Mouse (Mus musculus) thymus, adult 2 months (tissue): ENCODE results near the gene Setd2. TPM values are rescaled to one million over a fixed set of nuclear protein-coding genes. Genes with fewer than 3 reads are reported as not detected.

Experiments used
- DNase-seq: peaks from one replicate; pipeline ENCODE4 v3.0.0; 2021
- H3K27ac ChIP-seq: fragments of 200-500 bp; 2 replicates; pipeline ENCODE4 v1.5.1; 2012; ENCODE audit warnings: low read length, control low read depth; ENCODE audit not compliant: control insufficient read depth, insufficient read depth
- H3K27me3 ChIP-seq: fragments of 200-500 bp; 2 replicates; pipeline ENCODE4 v1.6.1; 2012; ENCODE audit warnings: mild to moderate bottlenecking, low read length, moderate library complexity, mixed read lengths; ENCODE audit not compliant: control insufficient read depth, insufficient read depth
- H3K36me3 ChIP-seq: fragments of 200-500 bp; 2 replicates; pipeline ENCODE4 v1.6.1; 2012; ENCODE audit warnings: mild to moderate bottlenecking, low read length, moderate library complexity; ENCODE audit not compliant: control insufficient read depth, insufficient read depth
- H3K4me1 ChIP-seq: fragments of 200-500 bp; replicated peaks from 2 replicates; pipeline ENCODE4 v1.6.1; 2012; ENCODE audit warnings: low read length; ENCODE audit not compliant: control insufficient read depth, insufficient read depth
- H3K4me3 ChIP-seq: fragments of 200-500 bp; 2 replicates; pipeline ENCODE4 v1.5.1; 2012; ENCODE audit warnings: mild to moderate bottlenecking, low read length, control low read depth, moderate library complexity; ENCODE audit not compliant: control insufficient read depth, insufficient read depth
- CTCF ChIP-seq: fragments of 200-500 bp; IDR thresholded peaks from 2 replicates; pipeline ENCODE4 v1.5.1; 2012; ENCODE audit warnings: mild to moderate bottlenecking, control low read depth, low read length, moderate library complexity, borderline replicate concordance; ENCODE audit not compliant: control insufficient read depth, poor library complexity, insufficient read depth; ENCODE audit errors: extremely low read depth
- POLR2A ChIP-seq: fragments of 200-500 bp; IDR thresholded peaks from 2 replicates; pipeline ENCODE4 v1.6.1; 2012; ENCODE audit warnings: mild to moderate bottlenecking, low read length, control low read depth, moderate library complexity; ENCODE audit not compliant: control insufficient read depth, poor library complexity, insufficient read depth; ENCODE audit errors: extremely low read depth
- WGBS: fragments of 180-500 bp; shearing (Covaris S2); methylation state at CpG from one replicate; pipeline ENCODE4 v1.1.7; 2018; 5-methylcytosine and 5-hydroxymethylcytosine counted together
- polyA plus RNA-seq: library from polyadenylated mRNA; depleted of rRNA; stranded (reverse); fragments of >200 nt; gene quantifications from 2 replicates; pipeline ENCODE4 v1.2.3, GENCODE M21; 2012

Setd2 gene
- polyA plus RNA-seq, 1 experiment = 85.6 TPM

DNA sequence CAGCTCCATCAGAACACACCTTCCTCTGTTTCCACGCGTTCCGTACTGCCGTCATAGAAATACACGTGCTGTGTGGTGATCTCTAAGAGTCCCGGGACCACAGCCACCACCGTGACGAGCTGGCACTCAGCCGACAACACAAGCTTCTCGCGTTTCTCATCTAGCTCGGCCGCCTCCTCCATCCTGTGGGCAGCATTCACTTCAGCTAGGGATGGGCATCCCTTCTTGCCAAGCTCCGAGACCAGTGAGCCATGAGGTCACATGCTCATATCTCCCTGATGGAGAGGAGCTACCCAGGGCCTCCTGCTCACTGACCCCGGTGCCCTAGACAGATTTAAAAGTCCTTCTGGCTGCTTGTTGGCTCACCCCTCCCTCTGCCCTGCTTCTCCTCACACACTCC lies 97.8 kb downstream of the Setd2 start:
- Histone ChIP-seq H3K27ac (no peak overlapping the region), H3K27me3 (no peaks in the 10 kb centered on the region), H3K4me3 (no peak overlapping the region), H3K4me1 (no peaks in the 10 kb centered on the region; the same call in 1 of the 2 replicates), H3K36me3 (peaks cover 91% of the 10 kb centered on the region)
- no peak for DNase-seq
- WGBS = 98% methylated on average over 15 of the region's 15 CpGs
- TF ChIP-seq CTCF (no peak), POLR2A (no peak)

DNA sequence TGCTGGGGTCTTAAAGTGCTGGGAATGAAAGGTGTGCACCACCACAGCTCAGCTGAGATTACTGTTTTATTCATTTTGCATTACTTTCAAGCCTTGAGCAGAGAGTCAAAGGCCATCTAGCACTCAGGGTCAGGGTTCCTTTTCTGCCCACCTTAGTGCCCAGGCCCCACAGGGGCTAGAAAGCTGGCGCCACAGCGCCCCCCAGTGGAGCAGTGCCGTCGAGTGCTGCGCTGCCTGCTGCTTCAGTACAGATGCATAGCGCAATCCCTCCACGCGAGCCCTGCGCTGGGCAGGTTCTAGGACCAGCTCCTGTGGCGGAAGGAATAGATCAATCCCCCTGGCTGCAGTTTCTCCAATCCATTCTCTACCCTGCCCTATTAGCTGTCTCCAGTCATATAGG lies 98.8 kb downstream of the Setd2 start:
- TF ChIP-seq POLR2A (no peak), CTCF (peak; percentile 71; the same call in 1 of the 2 replicates)
- Histone ChIP-seq H3K27ac (no peak overlapping the region), H3K4me3 (no peak overlapping the region), H3K4me1 (no peaks in the 10 kb centered on the region; the same call in 1 of the 2 replicates), H3K27me3 (no peaks in the 10 kb centered on the region), H3K36me3 (peaks cover 89% of the 10 kb centered on the region)
- WGBS = 75% methylated on average over 10 of the region's 10 CpGs
- DNase-seq = peak; percentile 54

DNA sequence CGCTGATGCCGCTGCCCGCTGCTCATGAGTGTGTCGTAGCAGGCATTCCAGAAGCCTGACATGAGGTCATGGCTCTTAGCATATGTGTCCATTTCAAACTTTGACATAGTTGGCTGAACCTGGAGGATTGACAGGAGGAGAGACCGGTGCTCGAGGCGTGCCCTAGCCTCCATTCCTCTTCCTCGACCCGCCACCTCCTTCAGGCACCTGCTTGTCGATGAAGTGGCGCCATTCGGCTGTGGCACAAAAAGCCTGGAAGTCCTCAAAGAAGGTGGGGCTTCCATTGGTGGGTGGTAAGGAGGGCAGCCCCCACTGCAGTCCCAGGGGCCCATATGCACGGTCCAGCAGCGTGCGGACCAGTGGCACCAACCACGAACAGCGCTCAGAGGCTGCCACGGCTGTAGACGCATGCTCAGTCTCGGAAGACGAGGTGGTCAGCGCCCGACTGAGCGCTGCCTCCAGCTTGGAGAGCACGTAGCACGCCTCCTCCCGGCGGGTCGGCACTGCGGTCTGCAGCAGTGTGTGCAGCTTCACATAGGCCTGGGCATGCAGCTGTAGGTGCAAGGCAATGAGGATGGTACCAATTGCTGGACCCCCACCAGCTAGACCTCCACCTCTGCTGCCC lies 99.4 kb downstream of the Setd2 start:
- DNase-seq = no peak
- Histone ChIP-seq H3K27ac (no peak overlapping the region), H3K36me3 (peaks cover 90% of the 10 kb centered on the region), H3K4me1 (no peaks in the 10 kb centered on the region; the same call in 1 of the 2 replicates), H3K27me3 (no peaks in the 10 kb centered on the region), H3K4me3 (no peak overlapping the region)
- WGBS = 94% methylated on average over 30 of the region's 30 CpGs
- TF ChIP-seq CTCF = no peak
- no peak for TF ChIP-seq POLR2A

DNA sequence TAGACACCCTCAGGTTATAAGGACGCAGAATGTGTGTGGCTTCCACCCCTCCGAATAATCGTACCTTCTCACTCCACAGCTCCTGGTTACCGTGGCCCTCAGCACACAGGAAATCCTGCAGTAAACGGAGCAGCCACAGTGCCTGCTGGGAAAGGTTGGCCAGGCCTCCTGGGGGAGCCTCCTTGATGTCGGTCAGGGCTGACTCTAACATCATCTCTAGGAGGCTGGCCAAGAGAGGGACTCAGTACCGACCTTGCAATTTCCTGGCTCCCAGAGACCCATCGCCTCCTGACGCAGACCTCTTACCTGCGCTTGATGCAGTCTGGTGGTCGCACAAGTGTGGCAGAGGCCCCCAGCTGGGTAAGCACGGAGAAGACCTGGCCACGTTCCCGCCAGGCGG lies 100.3 kb downstream of the Setd2 start:
- 98% methylated on average over 15 of the region's 15 CpGs for WGBS
- H3K4me1 ChIP-seq = no peaks in the 10 kb centered on the region; the same call in 1 of the 2 replicates
- no peaks in the 10 kb centered on the region for H3K27me3 ChIP-seq
- TF ChIP-seq POLR2A (no peak), CTCF (no peak)
- DNase-seq = no peak
- peaks cover 86% of the 10 kb centered on the region for H3K36me3 ChIP-seq
- no peak overlapping the region for H3K4me3 ChIP-seq
- no peak overlapping the region for H3K27ac ChIP-seq

DNA sequence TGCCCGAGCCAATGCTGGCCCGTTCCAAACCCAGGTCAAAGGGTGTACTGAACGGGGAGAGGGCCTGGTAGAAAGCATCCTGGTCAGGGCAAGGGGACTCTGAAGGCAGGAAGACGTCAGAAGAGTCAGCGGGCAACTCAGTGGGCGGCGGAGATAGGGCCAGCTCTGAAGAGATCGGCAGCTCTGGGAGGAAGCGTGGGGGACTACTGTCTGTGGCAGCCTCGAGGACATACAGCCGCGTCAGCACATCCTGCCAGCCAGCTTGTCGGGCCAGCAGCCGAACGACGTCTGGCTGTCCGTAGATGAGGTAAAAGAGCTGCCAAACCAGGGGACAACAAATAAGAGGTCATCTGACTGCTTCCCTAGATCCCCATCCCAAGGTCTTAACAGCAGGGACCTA lies 101.5 kb downstream of the Setd2 start:
- no peaks in the 10 kb centered on the region for H3K27me3 ChIP-seq
- no peak for DNase-seq
- no peaks in the 10 kb centered on the region; the same call in 1 of the 2 replicates for H3K4me1 ChIP-seq
- no peak for TF ChIP-seq POLR2A
- TF ChIP-seq CTCF = no peak
- H3K27ac ChIP-seq = no peak overlapping the region
- peaks cover 84% of the 10 kb centered on the region for H3K36me3 ChIP-seq
- 98% methylated on average over 17 of the region's 17 CpGs for WGBS
- no peak overlapping the region for H3K4me3 ChIP-seq

DNA sequence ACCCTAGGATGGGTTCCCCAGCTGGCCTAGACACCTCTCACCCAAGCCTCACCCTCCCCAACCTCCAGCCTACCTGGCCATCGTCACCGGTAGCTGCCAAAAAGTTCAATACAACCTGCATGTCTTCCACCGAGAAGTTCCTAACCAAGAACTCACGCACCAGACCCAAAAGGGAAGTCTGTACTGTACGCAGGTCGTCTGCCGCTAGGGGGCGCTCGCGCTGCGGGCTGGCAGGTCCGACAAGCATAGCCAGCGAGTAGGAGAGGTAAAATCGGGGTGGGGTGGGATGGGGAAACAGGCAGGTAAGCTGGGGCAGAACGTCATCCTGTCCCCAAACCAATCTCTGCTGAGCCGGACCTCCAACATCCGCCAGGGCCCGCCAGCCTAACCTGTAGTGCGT lies 102.8 kb downstream of the Setd2 start:
- H3K4me1 ChIP-seq = no peaks in the 10 kb centered on the region; the same call in 1 of the 2 replicates
- 18% methylated on average over 19 of the region's 19 CpGs for WGBS
- no peak overlapping the region for H3K4me3 ChIP-seq
- H3K27me3 ChIP-seq = no peaks in the 10 kb centered on the region
- no peak for TF ChIP-seq POLR2A
- peak; percentile 99 for TF ChIP-seq CTCF
- peaks cover 77% of the 10 kb centered on the region for H3K36me3 ChIP-seq
- peak; percentile 89 for DNase-seq
- no peak overlapping the region for H3K27ac ChIP-seq

DNA sequence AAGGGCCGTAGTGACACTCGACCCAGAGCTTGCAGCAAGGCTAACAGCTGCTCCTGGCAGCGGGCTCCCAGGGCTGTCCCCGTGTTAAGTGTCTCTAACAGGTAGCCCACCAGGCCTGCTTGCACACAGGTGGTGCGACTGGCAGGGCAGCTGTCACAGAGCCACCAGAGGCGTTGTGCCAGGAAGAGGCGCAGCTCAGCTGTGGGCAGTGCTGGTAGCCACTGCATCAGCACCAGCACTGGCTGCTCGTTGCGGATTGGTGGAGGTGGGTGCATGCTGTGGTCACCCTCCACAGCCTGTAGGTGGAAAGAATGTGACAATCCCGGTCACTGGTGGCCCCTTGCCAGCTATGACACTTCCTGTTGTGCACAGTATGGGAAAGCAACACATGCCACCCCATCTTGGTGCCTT lies 106.2 kb downstream of the Setd2 start:
- no peak for TF ChIP-seq POLR2A
- TF ChIP-seq CTCF = no peak
- DNase-seq = no peak
- Histone ChIP-seq H3K4me1 (peaks cover 23% of the 10 kb centered on the region; the same call in 1 of the 2 replicates), H3K27me3 (no peaks in the 10 kb centered on the region), H3K4me3 (no peak overlapping the region), H3K27ac (no peak overlapping the region), H3K36me3 (peaks cover 54% of the 10 kb centered on the region)
- 93% methylated on average over 10 of the region's 10 CpGs for WGBS
